ENCODE assay signal across 8 mouse cellular contexts in the genomic region with DNA sequence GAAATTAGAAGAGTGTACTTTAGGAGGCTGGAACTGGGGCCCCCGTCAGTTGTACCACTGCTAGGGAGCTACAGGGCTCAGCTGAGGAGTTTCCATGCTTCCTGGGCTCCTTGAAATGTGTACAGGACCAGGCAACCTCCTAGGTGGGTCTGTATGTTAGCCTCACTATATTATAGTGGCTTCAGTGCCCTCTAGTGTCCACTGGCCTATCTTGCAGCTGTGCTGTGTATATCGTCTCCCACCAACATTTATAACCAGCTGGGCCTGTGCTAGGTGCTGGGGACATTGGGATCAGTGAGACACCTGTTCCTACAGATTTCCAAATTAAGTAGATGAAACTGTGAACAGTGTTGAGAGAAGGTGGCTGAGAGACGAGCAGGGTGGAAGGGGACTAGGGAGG. TPM values are rescaled to one million over a fixed set of nuclear protein-coding genes. Genes with fewer than 3 reads are reported as not detected.
DNase-seq lines count a peak whose midpoint lies in the region; ATAC-seq lines count a peak whose summit lies in the region.

No protein-coding gene starts in this region.

- H3K4me2 ChIP-seq in embryonic facial prominence, embryonic 13.5 days: no peak overlapping the region
- no peak overlapping the region for H3K4me2 ChIP-seq in hindbrain, embryonic 15.5 days
- H3K4me2 ChIP-seq in limb, embryonic 15.5 days: no peak overlapping the region
- no peak overlapping the region for H3K4me2 ChIP-seq in neural tube, embryonic 12.5 days (replicated peaks)

- no peaks in the 10 kb centered on the region for H3K9me3 ChIP-seq in embryonic facial prominence, embryonic 13.5 days
- H3K9me3 ChIP-seq in hindbrain, embryonic 15.5 days: no peaks in the 10 kb centered on the region
- no peaks in the 10 kb centered on the region for H3K9me3 ChIP-seq in limb, embryonic 15.5 days
- H3K9me3 ChIP-seq in neural tube, embryonic 12.5 days: no peaks in the 10 kb centered on the region

- peak; percentile 26; the same call in 1 of the 2 replicates for ATAC-seq in embryonic facial prominence, embryonic 13.5 days (ENCODE audit: insufficient number of reproducible peaks, insufficient read depth, low FRiP score, low TSS enrichment, low read depth)
- peak; percentile 70 for ATAC-seq in hindbrain, embryonic 15.5 days (ENCODE audit: low FRiP score, low read depth)
- ATAC-seq in limb, embryonic 15.5 days (ENCODE audit: insufficient number of reproducible peaks, low FRiP score, low TSS enrichment, low read depth): peak; percentile 22; the same call in 1 of the 2 replicates
- peak; percentile 48; the same call in 1 of the 2 replicates for ATAC-seq in neural tube, embryonic 12.5 days (ENCODE audit: low FRiP score, low read depth)
- ATAC-seq in inflammation-experienced regulatory T-cells, adult 6 months: no peak

- peak; percentile 41 for DNase-seq in testis, postnatal 10 days (ENCODE audit: low spot score)
- DNase-seq in testis, postnatal 14 days (ENCODE audit: low spot score): no peak
- peak; percentile 23 to 28 for DNase-seq in adrenal gland, postnatal 36 days

- no peak overlapping the region for H3K4me3 ChIP-seq in embryonic facial prominence, embryonic 13.5 days
- no peak overlapping the region for H3K4me3 ChIP-seq in hindbrain, embryonic 15.5 days
- H3K4me3 ChIP-seq in limb, embryonic 15.5 days: no peak overlapping the region
- no peak overlapping the region for H3K4me3 ChIP-seq in neural tube, embryonic 12.5 days

- no peaks in the 10 kb centered on the region for H3K36me3 ChIP-seq in embryonic facial prominence, embryonic 13.5 days
- H3K36me3 ChIP-seq in hindbrain, embryonic 15.5 days: no peaks in the 10 kb centered on the region
- H3K36me3 ChIP-seq in limb, embryonic 15.5 days: no peaks in the 10 kb centered on the region
- no peaks in the 10 kb centered on the region for H3K36me3 ChIP-seq in neural tube, embryonic 12.5 days

- peaks cover 76% of the 10 kb centered on the region for H3K27me3 ChIP-seq in embryonic facial prominence, embryonic 13.5 days
- H3K27me3 ChIP-seq in hindbrain, embryonic 15.5 days: peaks cover 43% of the 10 kb centered on the region
- peaks cover 38% of the 10 kb centered on the region for H3K27me3 ChIP-seq in limb, embryonic 15.5 days
- H3K27me3 ChIP-seq in neural tube, embryonic 12.5 days (replicated peaks): peaks cover 35% of the 10 kb centered on the region

- H3K9ac ChIP-seq in embryonic facial prominence, embryonic 13.5 days: no peak overlapping the region
- H3K9ac ChIP-seq in hindbrain, embryonic 15.5 days: no peak overlapping the region
- no peak overlapping the region for H3K9ac ChIP-seq in limb, embryonic 15.5 days
- H3K9ac ChIP-seq in neural tube, embryonic 12.5 days: no peak overlapping the region

- peaks cover 14% of the 10 kb centered on the region for H3K4me1 ChIP-seq in embryonic facial prominence, embryonic 13.5 days
- 0 out of 2 replicates have a peak, but pooled peaks cover 8% of the 10 kb centered on the region for H3K4me1 ChIP-seq in hindbrain, embryonic 15.5 days (replicated peaks)
- H3K4me1 ChIP-seq in limb, embryonic 15.5 days: peaks cover 8% of the 10 kb centered on the region; the same call in 1 of the 2 replicates
- H3K4me1 ChIP-seq in neural tube, embryonic 12.5 days: peaks cover 9% of the 10 kb centered on the region

- WGBS in embryonic facial prominence, embryonic 13.5 days: 35% methylated on average over 3 of the region's 3 CpGs
- WGBS in hindbrain, embryonic 15.5 days: 27% methylated on average over 3 of the region's 3 CpGs
- 30% methylated on average over 3 of the region's 3 CpGs for WGBS in limb, embryonic 15.5 days
- WGBS in neural tube, embryonic 12.5 days: 24% methylated on average over 3 of the region's 3 CpGs

- no peak overlapping the region for H3K27ac ChIP-seq in embryonic facial prominence, embryonic 13.5 days
- no peak overlapping the region for H3K27ac ChIP-seq in hindbrain, embryonic 15.5 days (replicated peaks)
- H3K27ac ChIP-seq in limb, embryonic 15.5 days: no peak overlapping the region
- H3K27ac ChIP-seq in neural tube, embryonic 12.5 days: no peak overlapping the region

RNA-seq across cellular contexts. Expression of a gene that starts 31.2 kb away (rescaled TPM):
- total RNA-seq in adrenal gland, postnatal 36 days (2021): 10 to 100 TPM; 26.6 to 35.4 TPM
- polyA plus RNA-seq in embryonic facial prominence, embryonic 13.5 days (2015; fragmentation: Nextera tagmentation; extraction: Ambion mirVana): 3.7 TPM in 2 replicates
- polyA plus RNA-seq in hindbrain, embryonic 15.5 days (2015; fragmentation: Nextera tagmentation; extraction: Ambion mirVana): 6.9 and 8.7 TPM in 2 replicates
- polyA plus RNA-seq in limb, embryonic 15.5 days (2015; fragmentation: Nextera tagmentation; extraction: Ambion mirVana): 3.9 and 4.0 TPM in 2 replicates
- polyA plus RNA-seq in neural tube, embryonic 12.5 days (2016; fragmentation: Nextera tagmentation; extraction: Ambion mirVana): 2.6 and 3.0 TPM in 2 replicates
- polyA plus RNA-seq in inflammation-experienced regulatory T-cells, adult 6 months (2017; shearing (Covaris generic)): under 1 TPM in 2 of 3 experiments, not detected in 1; 0.35 to 0.36 TPM

RNA-seq across cellular contexts. Expression of a gene that starts 57.5 kb away (rescaled TPM):
- 10 to 100 TPM; 69.9 to 87.3 TPM for total RNA-seq in adrenal gland, postnatal 36 days (2021)
- 44.0 and 44.2 TPM in 2 replicates for polyA plus RNA-seq in embryonic facial prominence, embryonic 13.5 days (2015; fragmentation: Nextera tagmentation; extraction: Ambion mirVana)
- 31.0 and 31.3 TPM in 2 replicates for polyA plus RNA-seq in hindbrain, embryonic 15.5 days (2015; fragmentation: Nextera tagmentation; extraction: Ambion mirVana)
- polyA plus RNA-seq in limb, embryonic 15.5 days (2015; fragmentation: Nextera tagmentation; extraction: Ambion mirVana): 38.2 and 41.0 TPM in 2 replicates
- 48.0 and 54.8 TPM in 2 replicates for polyA plus RNA-seq in neural tube, embryonic 12.5 days (2016; fragmentation: Nextera tagmentation; extraction: Ambion mirVana)
- polyA plus RNA-seq in inflammation-experienced regulatory T-cells, adult 6 months (2017; shearing (Covaris generic)): 10 to 100 TPM; 24.4 to 35.0 (median 26.8) TPM
